Mouse (Mus musculus) Muller cell, postnatal 12 days (primary cell): ENCODE measurements around the gene Herc3.

Experiments used
- DNase-seq: peaks from one replicate; pipeline ENCODE4 v3.0.0-alpha.2; 2015; ENCODE audit errors: inconsistent ontology term

The Herc3 gene

GRCm38 (mm10) chr6:58968272-58968671 is 137.0 kb downstream of the Herc3 start:
- peak; percentile 13 for DNase-seq
